Mouse (Mus musculus): ENCODE results near the gene Cts7.

The Cts7 gene

DNA sequence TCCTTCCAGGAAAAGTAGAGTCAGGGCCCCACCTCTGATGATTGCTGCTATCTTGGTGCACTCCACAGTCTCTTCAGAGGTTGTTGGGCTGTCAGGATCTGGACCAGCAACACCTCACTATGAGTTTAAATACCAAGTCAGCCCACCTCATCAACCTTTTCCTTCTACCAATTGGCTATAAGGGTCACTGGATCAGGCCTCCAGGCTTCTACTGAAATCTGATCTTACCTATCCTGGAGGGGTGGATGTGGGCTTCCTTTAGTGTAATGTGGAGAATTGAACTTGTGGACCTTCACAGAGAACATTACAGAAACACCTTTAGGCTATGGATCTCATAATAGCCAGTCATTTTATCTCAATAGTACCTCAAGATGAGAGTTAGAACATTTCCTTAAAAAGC is at the start of gene Cts7:
Cts7 (minus strand) TSS at position 101 of the 400 bp plus-strand sequence.
- DNase-seq (ENCODE audit: low spot score) = no peak

Data from testis, postnatal 10 days (tissue).